Mouse (Mus musculus) regulatory T cell (primary cell): Measurements from ENCODE around the gene Trim40.

Experiments
- in situ Hi-C: fragments of 300-600 bp; cut with MboI, MseI; formaldehyde crosslinking; loops from one replicate; pipeline ENCODE4 v1.15.1; 2025; ENCODE audit warnings: high pct_unique_total_duplicates

The Trim40 gene

DNA sequence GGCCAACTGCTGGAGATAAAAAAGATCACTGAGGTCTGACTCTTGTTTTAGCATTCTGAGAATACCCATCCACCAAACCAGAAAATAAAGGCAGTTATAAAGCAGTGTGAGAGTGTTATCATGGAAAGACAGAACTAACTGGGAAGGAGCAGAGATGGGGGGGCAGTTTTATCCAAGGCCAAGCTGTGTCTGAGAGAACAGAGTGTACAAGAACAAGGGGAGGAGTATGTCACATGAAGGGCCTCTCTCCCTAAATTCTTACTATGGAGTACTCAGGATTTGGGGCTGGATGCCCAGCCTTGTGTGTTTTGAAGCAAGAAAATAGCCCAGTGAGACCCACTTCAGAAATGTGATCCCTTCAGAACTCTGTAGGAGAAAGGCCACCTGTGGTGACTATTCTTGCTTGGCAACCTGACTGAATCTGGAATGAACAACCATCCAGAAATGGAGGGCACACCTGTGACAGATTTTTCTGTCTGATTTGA, 48.9 kb downstream of the Trim40 start:
- in situ Hi-C loops, result no loop called here

DNA sequence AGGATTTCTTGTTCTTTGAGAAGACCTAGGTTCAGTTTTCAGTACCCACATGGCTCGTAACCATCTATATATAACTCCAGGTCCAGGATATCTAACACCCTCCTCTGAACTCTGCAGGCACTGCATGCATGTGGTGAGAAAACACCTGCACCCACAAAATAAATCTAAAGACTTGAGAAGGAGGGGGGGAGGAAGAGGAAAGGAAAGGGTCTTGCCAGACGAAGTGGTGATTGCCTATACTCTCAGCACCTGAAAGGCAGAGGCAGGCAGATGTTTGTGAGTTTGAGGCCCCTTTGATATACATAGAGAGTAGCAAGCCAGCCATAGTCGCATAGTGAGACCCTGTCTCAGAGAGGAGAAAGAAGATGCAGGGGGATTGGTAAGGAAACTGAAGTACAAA, 50.0 kb downstream of the Trim40 start:
- in situ Hi-C loops, result no loop called here

DNA sequence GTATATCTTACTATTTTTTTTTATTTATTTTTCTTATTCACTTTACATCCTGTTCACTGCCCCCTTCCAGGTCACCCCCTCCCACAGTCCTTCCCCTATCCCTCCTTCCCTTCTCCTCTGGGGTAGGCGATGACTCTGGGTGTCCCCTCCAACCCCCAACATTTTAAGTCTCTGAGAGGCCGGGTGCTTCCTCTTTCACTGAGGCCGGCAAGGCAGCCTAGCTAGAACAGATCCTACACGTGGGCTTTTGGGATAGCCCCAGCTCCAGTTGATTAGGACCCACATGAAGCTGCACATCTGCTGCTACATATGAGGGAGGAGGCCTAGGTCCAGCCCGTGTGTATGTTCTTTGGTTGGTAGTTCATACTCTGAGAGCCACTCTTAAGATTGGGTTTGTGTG, 50.9 kb downstream of the Trim40 start:
- in situ Hi-C loops, result no loop called here

DNA sequence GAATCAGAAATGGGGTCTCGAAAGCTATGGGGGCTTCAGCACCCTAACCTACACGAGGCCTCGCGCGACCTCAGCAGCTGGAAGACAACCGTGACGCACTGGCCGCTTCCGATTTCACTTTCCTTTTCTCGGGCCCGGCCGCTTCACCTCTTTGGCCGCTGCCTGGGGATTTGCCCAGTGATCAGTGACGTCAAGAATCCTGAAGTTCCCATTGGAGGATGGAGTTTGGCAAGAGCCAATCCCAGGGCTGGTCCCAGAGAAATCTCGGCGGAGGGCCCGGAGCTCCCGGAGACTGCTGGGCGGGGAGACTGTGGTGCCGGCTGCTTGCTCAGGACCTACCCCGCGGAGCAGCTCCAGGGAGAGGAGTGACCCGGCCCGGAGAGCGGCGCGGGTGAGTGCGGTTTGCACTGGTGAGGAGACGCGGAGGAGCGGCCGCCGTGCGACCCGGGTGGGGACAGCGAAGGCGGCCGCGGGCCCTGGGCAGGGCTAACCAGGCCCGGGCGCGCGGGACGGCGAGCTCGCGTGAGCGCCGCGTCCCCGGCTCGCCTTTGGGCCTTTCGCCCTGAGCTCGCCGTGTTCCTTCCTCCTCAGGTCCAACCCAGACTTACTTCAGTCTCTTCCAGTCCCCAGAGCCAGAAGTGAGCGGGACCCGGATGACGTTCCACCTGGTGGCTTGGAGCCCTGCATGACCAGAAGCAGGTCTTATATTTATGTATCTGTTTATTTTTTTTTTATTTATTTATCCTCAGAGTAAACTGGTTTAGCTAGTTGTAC, 52.9 kb downstream of the Trim40 start, which contains the start of gene Trim26:
TSS of gene Trim26 (plus strand) at position 261 of the 774 bp plus-strand sequence.
- in situ Hi-C loops, result no loop called here

DNA sequence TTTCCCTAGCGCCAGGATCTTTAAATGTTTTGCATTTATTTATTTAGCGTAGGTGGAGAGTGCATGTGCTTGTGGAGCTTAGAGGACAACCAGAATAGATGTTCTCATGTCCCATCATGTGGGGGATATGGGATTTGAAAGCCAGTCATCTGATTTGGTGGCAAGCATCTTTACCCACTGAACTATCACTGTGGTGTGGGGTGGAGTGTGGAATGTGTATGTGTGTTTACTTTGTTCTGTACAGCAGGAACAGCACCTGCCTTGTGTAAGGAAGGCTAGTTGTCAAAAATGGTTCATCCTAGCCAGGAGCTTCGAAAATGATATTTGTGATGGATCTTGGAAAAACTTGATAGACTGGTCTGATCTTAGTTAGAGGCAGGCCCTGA, 53.5 kb downstream of the Trim40 start:
- in situ Hi-C loops, result no loop called here

DNA sequence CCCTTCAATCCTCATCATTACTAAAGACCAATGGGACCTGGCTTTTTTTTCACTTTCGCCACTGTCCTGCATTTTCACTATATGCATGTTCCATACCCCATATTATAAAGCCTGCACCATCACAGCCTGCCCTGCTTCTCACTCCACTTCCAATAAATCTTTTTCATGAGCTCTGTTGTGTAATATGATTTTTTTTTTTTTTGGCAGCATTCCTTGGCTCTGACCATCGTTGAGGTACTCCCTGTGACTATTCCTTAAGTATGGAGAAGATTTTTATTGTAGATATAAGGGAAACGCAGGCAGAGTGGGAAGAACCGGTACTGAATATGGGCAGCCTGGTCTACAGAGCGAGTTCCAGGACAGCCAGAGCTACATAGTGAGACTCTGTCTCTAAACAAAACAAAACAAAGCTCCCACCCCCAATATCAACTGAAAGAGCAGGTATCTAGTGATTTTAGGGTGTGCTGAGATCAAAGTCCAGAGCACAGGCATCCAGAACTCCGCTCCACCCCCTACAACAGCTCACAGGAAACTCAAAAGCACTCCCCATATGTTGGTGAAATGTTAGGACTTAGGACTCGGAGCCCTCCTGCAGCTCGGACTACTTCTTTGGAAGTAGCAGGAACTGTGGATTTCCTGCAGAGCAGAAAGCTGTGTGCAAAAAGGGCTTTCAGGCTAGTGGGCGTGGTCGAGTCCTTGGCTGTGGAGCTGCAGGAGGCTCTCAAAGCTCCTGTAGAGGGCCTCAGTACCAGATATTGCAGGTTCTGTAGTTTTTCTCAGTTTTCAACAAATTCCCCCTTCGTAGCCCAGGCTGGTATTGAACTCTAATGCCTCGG, 54.1 kb downstream of the Trim40 start:
- in situ Hi-C loops, result no loop called here

DNA sequence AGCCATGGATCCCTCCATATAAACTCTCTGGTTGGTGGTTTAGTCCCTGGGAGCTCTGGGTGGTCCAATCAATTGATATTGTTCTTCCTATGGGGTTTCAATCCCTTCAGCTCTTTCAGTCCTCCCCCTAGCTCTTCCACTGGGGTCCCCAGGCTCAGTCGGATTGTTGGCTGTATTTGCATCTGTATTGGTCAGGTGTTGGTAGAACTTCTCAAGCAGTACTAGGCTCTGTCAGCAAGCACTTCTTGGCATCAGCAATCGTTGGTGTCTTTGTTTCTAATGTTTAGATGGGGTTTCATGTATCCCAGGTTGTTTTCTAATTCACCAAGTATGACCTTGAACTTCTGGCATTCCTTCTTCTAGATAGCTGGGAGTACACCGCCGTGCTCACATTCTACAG, 57.2 kb downstream of the Trim40 start:
- in situ Hi-C loops, result no loop called here
